Mouse (Mus musculus): ENCODE data around the gene Dnaja4.

The Dnaja4 gene

DNA sequence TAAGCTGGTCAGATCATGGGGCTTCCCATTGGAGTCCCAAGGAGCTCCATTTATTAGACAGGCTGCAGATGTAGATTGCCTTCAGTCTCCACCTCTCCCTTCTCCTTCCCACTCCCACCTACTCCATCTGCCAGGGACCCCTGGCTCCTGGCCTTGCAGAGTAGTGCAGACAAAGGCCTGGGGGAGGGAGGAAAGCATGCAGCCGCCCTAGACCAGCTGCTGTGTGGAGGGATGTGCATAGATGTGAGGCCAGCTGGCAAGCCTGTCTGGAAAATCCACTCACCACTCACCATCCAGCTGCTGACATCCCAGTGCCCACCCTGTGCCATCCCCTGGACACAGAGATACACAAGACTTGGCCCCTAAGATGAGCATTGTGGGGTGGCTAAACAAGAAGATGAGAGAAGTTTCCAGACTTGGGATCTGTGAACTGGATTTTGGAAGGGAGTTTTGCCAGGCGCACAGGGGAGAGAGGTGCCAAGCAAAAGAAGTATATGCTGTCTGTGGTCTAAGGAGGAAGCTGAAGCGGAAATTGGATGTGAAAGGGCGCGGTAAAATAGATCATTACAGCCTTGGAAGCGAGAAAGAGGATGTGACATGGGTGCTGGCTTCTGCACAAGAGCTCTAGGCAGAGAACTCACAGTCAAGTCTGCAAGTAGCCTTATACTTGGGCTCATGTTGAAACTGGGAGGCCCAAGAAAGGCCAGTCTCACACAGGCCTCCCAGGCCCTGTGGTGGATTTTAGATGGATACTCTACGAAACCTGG, 51.7 kb downstream of the Dnaja4 start:
- no peak for DNase-seq (ENCODE audit: low read depth in 1 of 2, low spot score in 2 of 2)

GRCm38 (mm10) chr9:54751684-54752083, 53.0 kb downstream of the Dnaja4 start:
- DNase-seq (ENCODE audit: low read depth in 1 of 2, low spot score in 2 of 2), result no peak

DNA sequence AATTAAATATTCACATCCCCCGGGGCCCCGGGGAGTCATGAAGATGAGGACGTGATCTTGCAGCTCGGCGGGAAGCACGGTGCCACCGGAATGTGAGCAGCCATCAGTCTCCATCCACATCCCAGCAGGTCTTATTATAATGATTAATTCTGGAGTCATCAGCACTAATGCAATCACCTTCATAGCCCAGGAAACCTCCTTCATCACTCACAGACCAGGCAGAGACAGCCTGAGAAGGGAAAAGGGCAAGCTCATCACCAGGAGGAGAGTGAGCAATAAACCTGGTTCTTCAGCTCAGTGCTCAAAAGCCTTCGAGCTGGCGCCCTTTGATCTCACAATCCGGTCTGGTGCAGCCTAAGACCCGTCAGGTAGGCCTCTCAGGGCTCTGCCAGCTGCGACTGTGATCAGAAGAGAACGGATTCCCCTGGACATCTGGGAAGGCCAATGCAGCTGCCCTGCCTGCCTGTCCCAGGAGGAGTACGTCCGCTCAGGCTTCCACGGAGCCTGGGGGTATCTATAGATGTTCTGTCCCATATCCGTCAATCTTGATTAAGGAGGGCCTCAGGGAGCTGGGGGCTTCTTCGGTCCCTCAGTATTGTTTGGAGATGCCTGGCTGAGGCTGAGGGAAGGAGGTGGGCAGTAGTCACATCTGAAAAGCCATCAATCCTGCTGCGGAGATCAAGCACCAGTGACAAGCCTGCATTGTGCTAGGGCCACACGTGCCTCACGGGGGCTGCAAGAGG, 53.7 kb downstream of the Dnaja4 start:
- DNase-seq (ENCODE audit: low read depth in 1 of 2, low spot score in 2 of 2), result no peak

- no peak for DNase-seq (ENCODE audit: low read depth in 1 of 2, low spot score in 2 of 2)
These were observed 54.2 kb downstream of the Dnaja4 start for GRCm38 (mm10) chr9:54752944-54753295.

GRCm38 (mm10) chr9:54759592-54759991, 60.9 kb downstream of the Dnaja4 start:
- DNase-seq (ENCODE audit: low read depth in 1 of 2, low spot score in 2 of 2), result no peak

- DNase-seq (ENCODE audit: low read depth in 1 of 2, low spot score in 2 of 2), result no peak
These were observed 65.4 kb downstream of the Dnaja4 start for GRCm38 (mm10) chr9:54764091-54764490.

GRCm38 (mm10) chr9:54764561-54765217, 66.0 kb downstream of the Dnaja4 start, which contains the start of gene Crabp1:
Gene Crabp1, plus strand, starts transcription at chr9:54764748.
- no peak for DNase-seq (ENCODE audit: low read depth in 1 of 2, low spot score in 2 of 2)

DNA sequence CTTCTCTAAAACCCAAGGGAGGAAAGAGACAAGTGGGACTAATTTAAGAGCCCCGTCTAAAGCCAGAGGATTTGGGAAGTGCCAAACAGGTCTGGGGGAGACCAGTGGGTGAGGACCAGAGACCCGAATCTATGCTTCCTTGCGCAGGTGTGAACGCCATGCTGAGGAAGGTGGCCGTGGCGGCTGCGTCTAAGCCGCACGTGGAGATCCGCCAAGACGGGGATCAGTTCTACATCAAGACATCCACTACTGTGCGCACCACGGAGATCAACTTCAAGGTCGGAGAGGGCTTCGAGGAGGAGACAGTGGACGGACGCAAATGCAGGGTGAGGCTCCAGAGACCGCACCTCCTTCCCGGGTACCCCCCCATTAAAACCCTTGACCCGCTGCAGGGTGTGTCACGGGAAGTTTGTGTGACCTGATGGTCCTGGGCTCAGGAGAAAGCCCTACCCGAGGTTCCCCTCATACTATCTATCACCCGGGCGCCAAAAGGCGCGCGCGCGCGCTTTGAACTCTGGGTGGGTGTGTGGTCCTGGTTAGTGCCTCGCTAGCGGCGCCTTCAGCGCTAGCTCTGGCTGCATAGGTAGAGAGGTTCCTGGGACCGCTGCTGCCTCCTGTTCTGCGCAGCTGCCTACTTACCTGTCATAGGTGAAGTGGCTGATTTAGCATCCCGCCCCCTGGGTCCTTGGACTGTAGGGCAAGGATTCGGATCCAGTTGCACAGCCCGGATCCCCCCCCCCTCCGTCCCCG, 66.8 kb downstream of the Dnaja4 start:
- DNase-seq (ENCODE audit: low read depth in 1 of 2, low spot score in 2 of 2), result no peak

Measured in monocyte, adult 2 months (primary cell).